Mouse (Mus musculus) spleen, adult 2 months (tissue): ENCODE results near the gene Nrtn.

Source experiments
- CTCF ChIP-seq: fragments of 200-500 bp; IDR thresholded peaks from 2 replicates; pipeline ENCODE4 v1.5.1; 2011; ENCODE audit warnings: mild to moderate bottlenecking, inconsistent platforms; ENCODE audit not compliant: insufficient read depth, insufficient read length, insufficient replicate concordance; ENCODE audit errors: extremely low read depth
- POLR2A ChIP-seq: fragments of 200-500 bp; IDR thresholded peaks from 2 replicates; pipeline ENCODE4 v1.6.1; 2011; ENCODE audit warnings: low read depth, low read length, inconsistent platforms

DNA sequence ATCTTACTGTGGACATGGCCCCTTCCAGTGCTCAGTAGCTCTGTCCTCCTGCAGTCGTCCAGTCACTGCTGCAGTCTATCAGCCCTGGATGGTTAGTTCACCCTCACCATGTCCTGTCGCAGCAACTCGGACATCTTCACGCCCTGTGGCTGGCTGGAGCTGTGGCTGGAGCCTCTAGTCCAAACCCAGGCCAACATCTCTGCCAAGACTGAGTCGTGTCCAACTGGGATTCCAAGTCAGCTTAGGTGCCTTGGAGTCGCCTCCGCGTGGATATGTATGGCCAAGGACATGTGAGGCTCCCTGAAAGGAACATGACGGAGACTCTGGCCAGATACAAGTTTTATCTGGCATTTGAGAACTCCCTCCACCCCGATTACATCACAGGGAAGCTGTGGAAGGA, 19.1 kb downstream of the Nrtn start:
- TF ChIP-seq CTCF (no peak), POLR2A (no peak)
